Mouse (Mus musculus): ENCODE measurements around the gene 1700092M07Rik. TPM values are rescaled to one million over a fixed set of nuclear protein-coding genes. Genes with fewer than 3 reads are reported as not detected.

1700092M07Rik gene
- total RNA-seq, 2 experiments from 2014 or later, result 0.72 TPM; not detected in 1

DNA sequence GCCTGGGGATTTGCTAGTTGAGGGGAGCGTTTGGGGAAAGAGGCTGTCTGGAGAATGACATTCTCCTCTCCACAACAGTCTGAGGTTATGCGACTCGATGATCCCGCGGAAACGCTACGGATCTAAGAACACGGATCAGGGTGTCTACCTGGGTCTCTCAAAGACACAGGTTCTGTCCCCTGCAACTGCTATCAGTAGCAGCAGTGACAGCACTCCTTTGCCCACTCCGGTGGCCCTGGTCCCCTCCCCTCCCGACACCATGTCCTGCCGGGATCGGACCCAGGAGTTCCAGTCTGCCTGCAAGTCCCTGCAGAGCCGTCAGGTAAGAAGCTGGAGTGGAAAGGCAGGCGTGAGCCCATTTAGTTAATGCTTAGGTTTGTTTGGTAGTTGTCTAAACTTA, 1.7 kb downstream of the 1700092M07Rik start:
- DNase-seq, result no peak

GRCm38 (mm10) chr19:8745382-8745781, 4.9 kb downstream of the 1700092M07Rik start:
- no peak for DNase-seq

DNA sequence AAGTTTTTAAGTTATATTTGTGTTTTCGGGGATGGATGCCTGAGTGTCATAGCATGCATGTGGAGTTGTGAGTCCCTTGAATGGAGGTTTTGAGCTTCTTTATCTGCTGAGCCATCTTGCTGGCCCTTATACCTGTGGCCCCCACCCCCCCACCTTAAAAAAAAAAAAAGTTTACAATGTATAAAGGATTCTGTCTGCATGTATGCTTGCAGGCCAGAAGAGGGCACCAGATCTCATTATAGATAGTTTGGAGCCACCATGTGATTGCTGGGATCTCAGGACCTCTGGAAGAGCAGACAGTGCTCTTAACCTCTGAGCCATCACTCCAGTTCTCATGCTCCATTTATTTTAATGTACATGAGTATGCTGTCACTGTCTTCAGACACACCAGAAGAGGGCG, 6.8 kb downstream of the 1700092M07Rik start:
- DNase-seq, result no peak

DNA sequence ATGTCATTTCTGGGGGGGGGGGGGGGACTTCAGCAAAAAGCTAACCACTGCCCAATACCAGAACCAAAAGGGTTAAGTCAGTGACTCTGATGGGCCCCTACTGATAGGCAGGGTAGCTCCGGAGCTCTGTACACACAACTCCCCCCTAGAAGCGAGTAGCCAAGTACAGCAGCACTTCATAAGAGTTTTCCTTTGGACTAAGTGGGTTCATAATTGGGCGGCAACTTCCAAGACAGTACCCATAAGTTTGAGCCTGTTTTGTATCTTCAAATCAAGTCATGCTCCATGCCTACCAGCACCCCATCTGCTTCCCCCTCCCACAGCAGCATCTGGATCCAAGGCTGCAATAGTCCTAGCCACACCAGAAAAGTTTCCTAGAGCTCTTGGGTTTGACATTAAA, 15.1 kb downstream of the 1700092M07Rik start:
- DNase-seq, result no peak

DNA sequence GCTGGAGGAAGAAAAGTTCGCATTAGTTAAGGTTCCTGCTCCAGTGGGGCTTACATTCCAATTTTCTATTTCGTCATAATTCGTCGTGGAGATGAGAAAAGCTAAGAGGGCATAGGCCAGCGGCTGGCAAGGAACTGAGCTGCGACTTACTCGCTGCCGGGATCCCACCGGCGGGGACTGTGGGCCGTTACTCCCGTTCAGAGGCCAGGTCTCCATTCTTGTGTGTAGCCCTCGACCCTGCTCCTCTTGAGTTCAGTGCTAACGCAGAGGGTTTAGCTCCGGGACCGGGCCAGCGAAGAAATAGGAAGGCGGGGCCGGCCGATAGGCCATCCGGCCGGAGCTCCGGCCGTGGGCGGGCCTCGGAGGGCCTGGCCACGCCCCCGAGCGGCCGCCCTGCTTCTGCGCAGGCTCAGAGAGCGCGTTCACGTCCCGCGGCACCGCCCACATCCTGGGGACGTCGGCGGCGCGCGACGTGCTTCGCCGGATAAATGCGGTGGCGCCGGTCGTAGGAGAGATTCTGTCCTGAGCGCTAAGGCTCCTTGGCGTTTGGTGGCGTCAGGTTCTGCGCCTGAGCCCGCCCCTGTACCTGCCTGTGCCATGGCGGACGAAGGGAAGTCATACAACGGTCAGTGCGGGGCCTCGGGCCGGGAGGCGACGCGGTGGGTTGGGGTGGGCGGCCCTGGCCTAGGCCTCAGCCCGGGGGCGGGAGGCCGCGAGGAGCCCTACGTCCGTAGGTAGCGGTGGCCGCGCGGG, 16.3 kb downstream of the 1700092M07Rik start, which contains the start of gene Nxf1:
TSS of gene Nxf1 (plus strand) at position 439 of the 753 bp plus-strand sequence.
- DNase-seq, result peak; percentile 93 to 95

GRCm38 (mm10) chr19:8757471-8757998, 17.0 kb downstream of the 1700092M07Rik start:
- no peak for DNase-seq

DNA sequence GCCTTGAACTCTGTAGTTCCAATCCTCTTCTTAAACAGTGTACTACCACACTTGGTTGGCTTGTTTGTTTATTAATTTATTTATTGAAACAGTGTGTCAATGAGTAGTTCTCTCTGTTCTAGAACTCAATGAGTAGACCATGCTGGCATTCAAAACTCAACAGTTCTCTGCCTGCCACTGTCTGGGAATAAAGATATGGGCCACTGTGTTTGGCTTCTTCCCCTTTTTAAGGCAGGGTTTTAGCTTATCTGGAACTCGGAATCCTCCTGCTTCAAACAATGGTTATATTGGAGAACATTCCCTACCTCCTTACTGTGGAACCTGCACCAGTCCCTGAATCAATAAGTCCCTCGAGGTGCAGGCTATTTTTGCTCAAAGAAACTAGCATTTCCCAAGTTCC, 18.4 kb downstream of the 1700092M07Rik start:
- no peak for DNase-seq

DNA sequence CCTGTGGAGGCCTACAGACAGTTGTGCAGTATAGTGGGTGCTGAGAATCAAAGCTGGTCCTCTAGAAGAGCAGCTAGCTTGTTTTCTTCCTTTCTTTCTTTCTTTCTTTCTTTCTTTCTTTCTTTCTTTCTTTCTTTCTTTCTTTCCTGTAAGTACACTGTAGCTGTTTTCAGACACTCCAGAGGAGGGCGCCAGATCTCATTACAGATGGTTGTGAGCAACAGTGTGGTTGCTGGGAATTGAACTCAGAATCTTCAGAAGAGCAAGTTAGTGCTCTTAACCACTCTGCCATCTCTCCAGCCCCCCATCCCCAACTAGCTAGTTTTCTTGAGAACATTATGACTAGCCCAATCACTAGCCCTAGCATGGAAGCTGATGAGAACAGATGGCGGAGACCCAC, 20.2 kb downstream of the 1700092M07Rik start:
- no peak for DNase-seq

DNA sequence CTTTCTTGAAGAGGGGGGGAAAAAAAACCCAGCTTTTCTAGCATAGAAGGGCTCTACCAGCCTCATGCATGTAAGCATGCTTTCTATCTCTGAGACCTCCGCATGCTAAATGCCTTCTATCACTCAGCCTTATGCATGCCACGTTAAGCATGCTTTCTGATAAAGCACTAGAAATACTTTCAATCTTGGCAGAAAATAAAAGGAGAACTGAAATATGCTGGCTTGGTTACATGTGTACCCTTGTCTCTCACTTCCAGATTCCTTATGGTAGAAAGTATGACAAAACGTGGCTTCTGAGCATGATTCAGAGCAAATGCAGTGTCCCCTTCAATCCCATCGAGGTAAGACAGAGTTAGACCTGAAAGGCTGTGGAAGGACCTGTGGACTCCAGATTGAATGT, 22.8 kb downstream of the 1700092M07Rik start:
- no peak for DNase-seq

GRCm38 (mm10) chr19:8765562-8765961, 25.0 kb downstream of the 1700092M07Rik start:
- DNase-seq, result no peak

GRCm38 (mm10) chr19:8770567-8771270, 30.2 kb downstream of the 1700092M07Rik start, which contains the start of gene Tmem223:
TSS of gene Tmem223 (plus strand) at chr19:8770996.
- DNase-seq, result peak; percentile 86 to 90

DNA sequence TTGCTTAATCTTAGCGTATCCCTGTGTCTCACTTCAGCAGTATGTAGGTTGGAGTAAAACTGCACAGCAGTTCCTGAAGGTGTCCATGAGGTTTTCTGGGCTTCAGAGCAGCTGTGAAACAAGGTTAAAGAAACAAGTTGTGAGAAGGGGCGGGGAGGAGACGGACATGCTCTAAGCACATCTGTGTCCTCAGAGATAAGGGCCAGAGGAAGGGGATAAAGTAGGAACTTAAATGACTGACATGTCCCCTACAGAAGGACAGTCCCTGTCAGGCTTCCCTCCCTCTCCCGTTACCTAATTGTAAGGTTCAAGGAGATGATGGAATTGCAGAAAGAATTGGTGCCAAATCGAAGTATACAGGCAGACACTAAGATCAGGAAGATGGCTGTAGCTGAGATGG, 32.5 kb downstream of the 1700092M07Rik start:
- DNase-seq, result no peak

DNA sequence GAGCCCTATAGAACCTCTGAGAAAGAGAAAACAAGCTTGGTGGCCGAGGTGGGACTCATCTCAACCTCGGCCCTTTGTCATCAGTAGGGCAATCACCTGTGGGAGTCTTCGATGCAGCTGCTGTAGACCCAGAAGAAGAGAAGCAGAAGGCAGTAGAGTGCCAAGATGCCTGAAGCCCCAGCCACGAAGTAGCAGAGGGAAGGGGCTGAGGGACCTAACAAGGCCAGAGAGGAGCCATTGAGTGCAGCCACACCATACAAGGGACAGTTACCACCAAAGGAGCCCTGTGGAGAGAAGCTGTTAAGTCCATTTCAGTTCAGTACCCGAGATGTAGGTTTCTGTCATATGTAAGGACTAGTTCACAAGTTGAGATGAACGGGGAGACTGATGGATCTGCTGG, 32.9 kb downstream of the 1700092M07Rik start:
- no peak for DNase-seq

DNA sequence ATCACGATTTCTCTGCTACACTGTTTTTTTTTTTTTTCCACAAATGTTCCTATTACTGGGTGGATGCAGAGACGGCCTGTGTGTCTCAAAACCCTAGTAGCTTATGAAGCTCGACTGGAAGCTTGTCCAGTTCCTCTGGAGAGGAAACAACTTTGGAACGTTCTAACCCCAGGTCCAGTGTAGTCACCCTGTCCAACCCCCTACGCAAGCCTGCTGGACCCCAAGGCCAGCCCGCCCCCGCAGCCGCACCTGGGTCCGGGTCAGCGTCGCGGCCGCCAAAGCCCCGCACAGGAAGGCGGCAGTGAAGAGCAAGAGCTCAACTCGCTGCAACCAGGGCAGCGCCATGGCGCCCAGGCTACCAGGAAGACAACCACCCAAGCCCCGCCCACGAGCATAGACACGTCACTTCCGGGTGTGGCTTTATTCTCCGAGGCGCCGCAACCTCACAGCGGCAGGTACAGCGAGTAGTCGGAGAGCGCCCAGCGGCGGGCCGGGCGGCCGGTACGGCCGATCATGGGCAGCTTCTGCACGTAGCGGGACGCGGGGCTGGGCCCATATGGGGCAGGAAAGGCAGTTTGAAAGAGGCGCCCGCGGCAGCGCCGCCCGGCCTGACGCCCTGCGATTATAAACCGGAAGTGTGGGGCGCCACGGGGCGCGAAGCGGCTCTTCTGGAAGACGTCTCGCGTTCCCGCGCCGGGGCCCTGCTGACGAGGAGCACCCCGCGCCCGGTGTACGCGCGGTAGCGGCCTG, 33.7 kb downstream of the 1700092M07Rik start, which contains the start of gene Tmem179b:
TSS of gene Tmem179b (minus strand) at position 382 of the 750 bp plus-strand sequence.
- peak; percentile 95 to 99 for DNase-seq

DNA sequence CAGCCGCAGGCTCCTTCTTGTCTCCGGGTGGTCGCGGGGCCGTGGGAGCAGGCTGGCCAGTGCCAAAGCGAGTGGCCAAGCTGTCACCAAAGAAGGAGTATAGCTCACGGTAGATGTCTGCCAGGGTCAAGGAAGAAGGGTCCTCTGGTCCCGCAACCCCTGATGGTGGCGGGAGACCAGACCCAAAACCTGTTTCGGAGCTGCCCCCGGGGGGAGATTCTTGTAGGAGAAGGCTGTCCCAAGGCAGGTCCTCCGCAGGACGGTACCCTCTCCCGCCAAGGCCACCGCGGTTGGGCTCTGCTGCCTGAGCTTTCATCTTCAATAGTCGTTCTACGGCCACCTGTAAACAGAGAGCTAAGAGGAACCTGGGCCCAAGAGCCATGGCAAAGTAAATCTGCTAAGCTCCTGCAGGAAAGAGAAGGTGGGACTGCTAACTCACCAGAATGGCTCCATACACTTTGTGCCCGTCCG, 34.5 kb downstream of the 1700092M07Rik start:
- no peak for DNase-seq

DNA sequence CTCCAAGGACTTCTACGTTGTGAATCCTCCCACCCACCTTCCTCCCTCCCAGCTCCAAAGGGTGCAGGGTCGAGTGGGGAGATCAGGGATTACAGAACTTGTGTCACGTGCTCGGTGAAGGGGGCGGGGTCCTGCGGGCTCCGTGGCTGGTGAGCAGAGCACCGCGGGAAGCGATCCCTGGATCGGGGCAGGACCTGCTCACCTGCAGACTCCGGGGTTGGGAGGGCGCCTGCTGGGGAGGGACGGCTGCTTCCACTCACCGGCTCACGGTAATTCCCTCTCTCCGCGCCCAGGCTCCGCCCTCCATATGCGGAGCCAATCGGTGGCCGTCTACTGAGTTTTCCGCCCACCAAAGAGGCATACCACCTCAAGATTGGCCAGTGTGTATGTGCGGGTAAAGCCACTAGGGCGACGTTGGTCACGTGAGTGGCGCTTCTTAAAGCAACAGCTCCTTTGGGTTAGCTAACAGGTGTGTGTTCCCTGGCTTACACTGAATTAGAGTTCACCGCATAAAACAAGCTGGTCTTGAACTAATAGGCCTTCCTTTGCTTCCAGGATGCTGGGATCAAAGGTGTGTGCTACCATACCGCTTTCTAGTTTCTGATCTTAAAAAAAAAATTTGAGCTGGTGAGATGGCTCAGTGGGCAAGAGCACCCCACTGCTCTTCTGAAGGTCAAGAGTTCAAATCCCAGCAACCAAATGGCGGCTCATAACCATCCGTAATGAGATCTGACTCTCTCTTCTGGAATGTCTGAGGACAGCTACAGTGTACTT, 45.7 kb downstream of the 1700092M07Rik start, which contains the start of gene Taf6l:
TSS of gene Taf6l (minus strand) at position 410 of the 774 bp plus-strand sequence.
- DNase-seq, result peak; percentile 94 to 97

GRCm38 (mm10) chr19:8788521-8788920, 48.0 kb downstream of the 1700092M07Rik start:
- DNase-seq, result no peak

DNA sequence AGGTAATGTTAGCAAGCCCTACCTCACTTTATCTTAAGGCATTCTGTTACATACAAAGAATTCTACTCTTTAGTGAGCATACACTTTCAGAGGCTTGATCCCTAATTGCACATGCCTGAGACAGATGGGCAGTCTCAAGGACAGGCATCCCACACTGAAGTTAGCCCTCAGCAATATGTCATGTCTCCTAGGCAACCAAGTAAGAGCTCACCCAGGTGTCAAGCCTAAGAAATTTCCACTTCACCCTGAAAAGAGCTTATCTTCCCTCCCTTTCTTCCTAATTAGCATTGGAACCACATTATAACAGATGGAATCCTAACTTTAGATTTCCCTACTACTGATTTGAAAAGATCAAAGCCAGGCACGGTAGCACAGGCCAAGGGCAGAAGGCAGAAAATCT, 48.7 kb downstream of the 1700092M07Rik start:
- DNase-seq, result no peak

- no peak for DNase-seq
Observed at GRCm38 (mm10) chr19:8790171-8790570, 49.7 kb downstream of the 1700092M07Rik start.
